Mouse (Mus musculus) macrophage (primary cell): ENCODE measurements around the gene Recql. TPM values are rescaled to one million over a fixed set of nuclear protein-coding genes. Genes with fewer than 3 reads are reported as not detected.

Experiments
- H3K27ac ChIP-seq: fragments of 350-480 bp; formaldehyde crosslinking; 2 replicates; pipeline ENCODE4 v1.9.0; 2021
- H3K36me3 ChIP-seq: fragments of 350-480 bp; formaldehyde crosslinking; 2 replicates; pipeline ENCODE4 v1.9.0; 2021; ENCODE audit errors: inconsistent target
- H3K4me3 ChIP-seq: fragments of 350-480 bp; formaldehyde crosslinking; 2 replicates; pipeline ENCODE4 v1.9.0; 2021; ENCODE audit errors: inconsistent target
- H3K79me2 ChIP-seq: fragments of 350-480 bp; formaldehyde crosslinking; 2 replicates; pipeline ENCODE4 v1.9.0; 2021; ENCODE audit errors: inconsistent target
- WGBS: methylation state at CpG from one replicate; pipeline ENCODE4 v1.1.7; 2026; ENCODE audit warnings: inconsistent platforms; ENCODE audit not compliant: missing documents; 5-methylcytosine and 5-hydroxymethylcytosine counted together
- polyA plus RNA-seq: library from polyadenylated mRNA; stranded (reverse); fragments of 250-400 nt; gene quantifications from 3 replicates; pipeline ENCODE4 v1.2.4, GENCODE M21; 2018; ENCODE audit warnings: inconsistent platforms
- total RNA-seq, 78 experiments: library from RNA; depleted of rRNA; stranded (reverse); fragments of 250-400 nt; gene quantifications; 1 replicate in 9 of 78; 2 replicates in 24 of 78; 3 replicates in 43 of 78; 4 replicates in 2 of 78; pipeline ENCODE4 v1.2.4; 2018; ENCODE audit warnings: inconsistent platforms in 56 of 78

Recql gene
- 10 to 100 TPM in 20 of 26 experiments, 1 to 10 TPM in 6; 6.2 to 48.1 (median 23.2) TPM for total RNA-seq (2018; cell fraction: chromatin; rRNA removed)
- 10 to 100 TPM in 13 of 26 experiments, 1 to 10 TPM in 13; 6.6 to 17.5 (median 10.0) TPM for total RNA-seq (2018; cell fraction: cytosol; rRNA removed)
- 10 to 100 TPM in 20 of 26 experiments, 1 to 10 TPM in 6; 5.5 to 51.9 (median 18.9) TPM for total RNA-seq (2018; cell fraction: nucleus; rRNA removed)
- polyA plus RNA-seq = 14.2 to 21.2 TPM (median 14.7 TPM) in 3 replicates

DNA sequence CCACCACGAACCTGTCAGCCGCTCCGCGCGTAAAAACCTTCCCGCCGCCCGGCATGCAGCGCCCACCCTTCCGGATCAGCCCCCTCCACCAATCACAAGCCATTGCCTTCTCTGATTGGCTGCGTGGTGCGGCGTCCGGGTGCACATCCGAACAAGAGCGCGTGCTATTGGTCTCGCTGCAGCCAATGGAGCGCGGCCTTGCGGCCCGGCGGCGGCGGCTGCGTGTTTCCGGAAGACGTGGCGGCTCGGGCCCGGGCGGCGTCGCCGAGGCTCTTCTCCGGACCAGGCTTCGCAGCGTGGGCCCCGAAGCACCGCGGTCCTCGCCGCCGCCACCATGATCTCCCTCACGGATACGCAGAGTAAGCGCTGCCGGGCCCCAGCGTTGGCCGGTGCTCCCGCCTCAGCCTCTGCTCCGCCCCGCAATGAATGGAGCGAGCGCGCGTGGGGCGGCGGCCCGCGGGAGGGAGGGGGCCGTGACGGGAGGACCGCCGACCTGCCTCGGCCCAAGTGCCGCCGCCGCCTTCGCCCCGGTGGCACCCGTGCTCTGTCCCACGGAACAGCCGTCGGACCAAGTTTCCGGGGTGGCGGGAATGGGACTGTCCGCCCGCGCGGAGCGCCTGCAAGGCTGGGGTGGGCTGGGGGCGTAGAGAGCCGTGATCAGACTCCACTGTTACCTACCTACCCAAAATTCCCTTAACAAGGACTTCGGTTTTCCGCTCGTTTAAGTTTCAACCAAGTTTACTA, at the start of gene Recql, which contains the start of gene Golt1b:
Recql (minus strand) TSS at position 77 of the 744 bp plus-strand sequence.
Golt1b (plus strand) TSS at position 211 of the 744 bp plus-strand sequence.
- H3K79me2 ChIP-seq = peaks cover 87% of the 10 kb centered on the region
- WGBS = 2% methylated on average over 87 of the region's 87 CpGs
- H3K4me3 ChIP-seq = peak within 1 kb of the TSS; percentile 82
- no peaks in the 10 kb centered on the region for H3K36me3 ChIP-seq
- H3K27ac ChIP-seq = peak within 1 kb of the TSS; percentile 48

DNA sequence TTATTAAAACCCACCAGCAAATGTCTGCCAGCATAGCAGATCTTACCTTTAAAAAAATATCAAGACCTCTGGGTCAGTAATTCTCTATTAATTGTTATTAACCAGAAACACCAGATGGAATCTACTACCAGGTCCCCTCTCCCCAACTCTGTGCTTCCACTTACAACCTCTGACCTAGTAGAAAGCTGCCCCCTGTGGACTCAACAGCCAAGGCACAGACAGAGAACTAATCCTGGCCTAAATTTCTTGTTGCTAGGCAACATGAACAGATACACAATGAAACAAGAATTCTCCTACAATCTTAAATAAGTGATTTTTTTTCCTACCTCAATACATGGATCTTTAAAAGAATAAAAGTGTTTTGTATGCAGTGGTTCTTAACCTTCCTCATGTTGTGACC, 42.2 kb upstream of the Recql start:
- Histone ChIP-seq H3K36me3 (no peaks in the 10 kb centered on the region), H3K79me2 (no peaks in the 10 kb centered on the region), H3K4me3 (no peak overlapping the region), H3K27ac (no peak overlapping the region)

DNA sequence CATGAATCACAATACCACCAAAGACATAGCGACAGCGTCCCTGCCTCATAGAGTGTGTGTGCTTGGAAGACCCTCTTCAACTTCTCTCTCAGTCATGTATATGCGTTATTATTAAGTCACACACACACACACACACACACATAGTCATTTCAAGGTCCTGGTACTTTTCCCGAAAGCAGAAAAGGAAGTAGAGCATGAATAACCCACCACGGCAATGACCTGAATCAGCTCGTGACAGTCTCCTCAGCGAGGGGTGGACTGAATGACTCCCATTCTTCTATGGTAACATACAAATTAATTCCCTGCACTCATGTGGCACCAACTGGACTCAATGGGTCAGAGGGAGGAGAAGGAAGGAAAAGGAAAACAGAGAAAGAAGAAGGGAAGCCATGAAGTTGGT, 38.1 kb upstream of the Recql start:
- Histone ChIP-seq H3K36me3 (no peaks in the 10 kb centered on the region), H3K27ac (no peak overlapping the region), H3K79me2 (no peaks in the 10 kb centered on the region), H3K4me3 (no peak overlapping the region)
- 41% methylated on average over 7 of the region's 7 CpGs for WGBS

- H3K4me3 ChIP-seq = no peak overlapping the region
- H3K79me2 ChIP-seq = no peaks in the 10 kb centered on the region
- no peaks in the 10 kb centered on the region for H3K36me3 ChIP-seq
- WGBS = 7% methylated on average over 11 of the region's 24 CpGs
- no peak overlapping the region for H3K27ac ChIP-seq
Measured at GRCm38 (mm10) chr6:142414597-142414996, 27.7 kb upstream of the Recql start.

DNA sequence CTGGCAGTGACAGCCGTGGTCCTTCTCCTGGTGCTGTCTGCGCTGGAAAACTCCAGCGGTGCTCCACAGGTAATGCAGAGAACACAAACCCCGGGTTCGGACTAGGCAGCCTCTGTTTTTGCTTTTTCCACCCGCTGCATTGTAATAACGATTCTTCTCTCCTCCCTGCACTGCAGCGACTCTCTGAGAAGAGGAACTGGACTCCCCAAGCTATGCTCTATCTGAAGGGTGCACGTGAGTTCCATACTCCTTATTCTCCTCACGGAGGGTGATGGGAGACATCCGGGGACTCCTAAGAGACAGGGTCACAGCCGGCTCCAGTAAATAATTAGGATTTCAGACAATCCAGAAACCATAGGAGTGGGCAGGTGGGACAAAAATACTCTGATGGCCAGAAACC, 27.0 kb upstream of the Recql start:
- H3K4me3 ChIP-seq = no peak overlapping the region
- H3K79me2 ChIP-seq = no peaks in the 10 kb centered on the region
- WGBS = 10% methylated on average over 12 of the region's 12 CpGs
- no peak overlapping the region for H3K27ac ChIP-seq
- no peaks in the 10 kb centered on the region for H3K36me3 ChIP-seq

DNA sequence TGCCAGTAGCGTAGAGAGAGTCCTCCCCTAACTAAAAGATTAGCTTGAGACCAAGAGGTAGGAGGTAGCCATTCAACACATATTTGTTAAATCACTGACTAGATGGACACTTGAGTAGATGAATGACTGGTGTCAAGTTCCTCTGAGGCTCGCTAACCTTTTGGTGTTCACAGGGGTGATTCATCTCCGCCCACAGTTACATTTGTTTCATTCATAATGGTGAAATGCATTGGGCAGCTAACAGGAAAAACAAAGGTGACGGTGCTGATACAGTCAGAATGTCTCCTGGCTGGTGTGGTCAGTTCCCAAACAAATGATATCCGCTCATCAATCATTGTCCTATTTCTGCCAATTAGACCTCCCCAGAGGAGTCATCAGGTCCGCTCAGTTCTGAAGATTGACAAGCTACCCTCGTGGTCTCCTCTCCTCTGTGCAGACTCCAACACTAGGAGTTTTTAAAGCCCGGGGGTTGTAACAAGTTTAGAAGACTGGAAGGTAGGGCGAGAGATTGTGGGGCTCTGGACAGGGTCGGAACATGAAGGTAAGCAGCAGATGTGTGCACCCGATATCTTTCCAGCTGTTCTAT, 26.1 kb upstream of the Recql start, which contains the start of gene Spx:
Spx (plus strand) TSS at position 536 of the 586 bp plus-strand sequence.
- Histone ChIP-seq H3K79me2 (no peaks in the 10 kb centered on the region), H3K27ac (no peak within 1 kb of the TSS), H3K4me3 (no peak within 1 kb of the TSS), H3K36me3 (no peaks in the 10 kb centered on the region)
- WGBS = 77% methylated on average over 11 of the region's 11 CpGs

DNA sequence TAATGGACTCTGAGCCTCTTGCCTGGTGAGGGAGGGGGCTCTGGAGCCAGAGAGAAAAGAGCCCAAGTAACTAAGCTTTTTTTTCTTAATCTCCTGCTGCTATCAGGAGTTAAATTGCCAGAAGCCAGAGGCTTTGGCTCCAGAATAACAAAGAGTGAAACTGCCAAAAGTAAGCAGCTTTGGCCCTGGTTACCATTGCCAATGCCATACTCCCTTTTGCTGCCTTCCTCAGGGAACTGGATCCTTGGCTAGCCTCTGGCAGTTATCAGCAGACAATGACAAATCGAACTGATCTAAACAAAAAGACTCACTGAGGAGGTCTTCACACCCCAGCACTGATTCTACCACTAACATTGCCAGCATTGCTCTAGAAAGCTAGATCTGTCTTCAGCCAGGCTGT, 24.3 kb upstream of the Recql start:
- Histone ChIP-seq H3K27ac (no peak overlapping the region), H3K36me3 (no peaks in the 10 kb centered on the region), H3K79me2 (no peaks in the 10 kb centered on the region), H3K4me3 (no peak overlapping the region)
- 21% methylated on average over 1 of the region's 1 CpGs for WGBS

DNA sequence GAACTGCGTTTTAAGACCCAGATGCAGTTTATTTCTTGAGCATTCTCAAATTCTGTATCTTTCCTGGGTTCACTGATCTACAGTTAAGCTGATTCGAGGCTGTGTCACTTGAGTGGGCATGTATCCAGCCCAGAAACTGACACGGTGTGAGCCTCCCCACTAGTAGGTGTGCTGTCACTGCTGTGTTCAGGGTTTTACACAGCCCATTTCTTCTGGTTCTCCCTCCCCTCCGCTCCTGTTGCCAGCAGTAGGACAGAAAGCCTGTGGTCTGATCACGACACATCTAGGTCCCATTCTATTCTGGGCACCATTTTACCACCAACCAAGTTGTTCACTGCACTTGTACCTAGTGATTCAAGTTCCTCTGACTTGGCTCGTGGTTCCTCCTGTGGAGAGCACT, 8.9 kb upstream of the Recql start:
- Histone ChIP-seq H3K27ac (no peak overlapping the region), H3K79me2 (peaks cover 51% of the 10 kb centered on the region), H3K36me3 (peaks cover 42% of the 10 kb centered on the region; the same call in 1 of the 2 replicates), H3K4me3 (no peak overlapping the region)
- 80% methylated on average over 6 of the region's 6 CpGs for WGBS

DNA sequence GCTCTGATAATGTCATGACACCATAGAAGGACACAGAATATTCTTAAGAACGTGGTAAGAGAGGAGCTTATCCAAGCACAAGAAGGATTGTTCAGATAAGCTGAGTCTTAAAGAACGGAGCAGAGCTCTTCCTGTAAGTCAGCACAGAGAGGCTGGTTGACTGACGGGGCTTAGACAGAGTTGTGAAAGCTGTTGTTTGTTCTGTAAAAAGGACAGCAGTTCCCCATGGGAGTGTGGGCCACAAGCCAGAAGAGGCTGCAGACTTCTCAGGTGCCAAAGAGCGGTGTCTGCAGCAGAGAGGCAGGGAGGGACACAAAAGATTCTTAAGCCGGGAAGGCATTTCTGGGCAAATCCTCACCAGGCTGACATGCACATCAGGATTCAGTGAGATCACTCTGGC, 7.8 kb upstream of the Recql start:
- WGBS = 80% methylated on average over 5 of the region's 5 CpGs
- H3K36me3 ChIP-seq = peaks cover 34% of the 10 kb centered on the region; the same call in 1 of the 2 replicates
- no peak overlapping the region for H3K27ac ChIP-seq
- no peak overlapping the region for H3K4me3 ChIP-seq
- peaks cover 62% of the 10 kb centered on the region for H3K79me2 ChIP-seq

DNA sequence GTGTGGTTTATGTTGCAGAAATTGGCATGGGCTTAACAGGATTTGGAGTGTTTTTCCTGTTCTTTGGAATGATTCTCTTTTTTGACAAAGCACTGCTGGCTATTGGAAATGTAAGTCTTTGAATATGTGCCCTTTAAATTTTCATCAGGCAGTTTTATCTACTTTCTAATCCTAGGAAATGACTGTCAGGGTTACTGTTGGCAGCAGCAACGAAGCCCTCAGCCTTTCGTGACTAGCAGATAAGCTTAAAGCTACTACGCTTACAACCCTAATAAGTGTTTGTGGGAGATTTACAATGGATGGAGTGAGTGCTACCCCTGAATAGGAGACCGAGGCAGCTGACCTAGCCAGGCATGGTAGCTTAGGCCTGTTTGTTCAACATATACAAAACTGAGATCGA, 5.4 kb upstream of the Recql start:
- peaks cover 85% of the 10 kb centered on the region for H3K79me2 ChIP-seq
- H3K27ac ChIP-seq = no peak overlapping the region
- H3K36me3 ChIP-seq = peaks cover 34% of the 10 kb centered on the region; the same call in 1 of the 2 replicates
- 96% methylated on average over 5 of the region's 5 CpGs for WGBS
- no peak overlapping the region for H3K4me3 ChIP-seq

GRCm38 (mm10) chr6:142389101-142389500, 2.2 kb upstream of the Recql start:
- Histone ChIP-seq H3K27ac (no peak overlapping the region), H3K36me3 (peaks cover 13% of the 10 kb centered on the region; the same call in 1 of the 2 replicates), H3K79me2 (peaks cover 90% of the 10 kb centered on the region), H3K4me3 (no peak overlapping the region)
- 39% methylated on average over 2 of the region's 2 CpGs for WGBS

DNA sequence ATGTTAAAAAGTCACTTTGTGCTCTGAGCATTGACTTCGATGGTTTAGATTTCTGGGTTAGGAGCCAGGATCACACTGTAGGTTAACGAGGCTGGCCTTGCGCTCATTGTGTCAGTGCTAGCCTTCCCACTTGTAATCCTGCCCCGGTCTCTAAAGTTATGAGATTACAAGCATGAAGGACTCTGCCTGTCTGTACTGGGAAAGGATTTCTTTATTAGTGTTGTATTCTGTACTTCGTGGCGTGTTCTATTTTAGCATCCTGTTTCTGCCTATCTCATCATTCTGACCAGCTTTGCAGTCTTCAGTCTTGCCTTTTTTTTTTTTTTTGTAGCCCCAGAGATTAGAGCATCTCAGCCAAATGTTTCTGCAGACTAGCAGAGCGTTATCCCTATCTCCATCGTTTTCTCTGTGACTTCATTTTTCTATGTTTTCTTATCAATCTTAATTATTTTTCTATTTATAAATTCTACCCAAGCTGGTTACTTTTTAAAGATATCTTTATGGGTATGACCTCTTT, 926 bp upstream of the Recql start:
- H3K4me3 ChIP-seq = peak overlapping the region; percentile 69
- WGBS = 18% methylated on average over 8 of the region's 8 CpGs

GRCm38 (mm10) chr6:142386285-142387010, 439 bp downstream of the Recql start:
- 1% methylated on average over 31 of the region's 31 CpGs for WGBS
- Histone ChIP-seq H3K4me3 (peak overlapping the region; percentile 82), H3K27ac (peak overlapping the region; percentile 37; the same call in 1 of the 2 replicates), H3K79me2 (peaks cover 87% of the 10 kb centered on the region), H3K36me3 (no peaks in the 10 kb centered on the region)

More for the DNA sequence above, 926 bp upstream of the Recql start:
- Histone ChIP-seq H3K36me3 (0 out of 2 replicates have a peak, but pooled peaks cover 2% of the 10 kb centered on the region), H3K27ac (peak overlapping the region; percentile 48), H3K79me2 (peaks cover 89% of the 10 kb centered on the region)

- Histone ChIP-seq H3K36me3 (no peaks in the 10 kb centered on the region), H3K27ac (no peak overlapping the region), H3K4me3 (no peak overlapping the region), H3K79me2 (peaks cover 74% of the 10 kb centered on the region)
- WGBS = over 99% methylated on average over 9 of the region's 9 CpGs
Measured at GRCm38 (mm10) chr6:142384521-142384920, 2.4 kb downstream of the Recql start.
